Mouse (Mus musculus) cerebellum, postnatal 36 days (tissue): ENCODE measurements around the gene Asb15.

Experiments
- DNase-seq, 2 experiments: peaks; one replicate each; pipeline ENCODE4 v3.0.0; 2021 to 2022; ENCODE audit warnings: mixed read lengths in 2 of 2

Asb15 gene

DNA sequence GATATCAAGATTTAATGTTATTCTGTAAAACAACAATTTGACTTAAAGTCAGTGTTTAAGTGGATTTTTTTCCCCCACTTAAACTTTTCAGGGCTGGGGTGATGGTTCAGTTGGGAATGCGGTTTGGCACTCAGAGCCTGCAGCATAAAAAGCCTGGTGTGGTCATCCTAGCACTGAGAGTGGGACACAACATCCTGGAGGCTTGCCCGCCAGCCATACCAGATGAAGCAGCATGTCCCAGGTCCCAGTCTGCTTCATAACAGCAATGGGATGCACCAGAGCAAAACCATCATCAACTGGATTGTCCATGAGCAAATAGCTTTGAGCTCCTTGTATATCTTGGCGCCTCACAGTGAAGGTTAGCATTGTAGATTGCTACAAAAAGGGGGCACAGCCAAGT is 80.7 kb downstream of the Asb15 start:
- no peak for DNase-seq

DNA sequence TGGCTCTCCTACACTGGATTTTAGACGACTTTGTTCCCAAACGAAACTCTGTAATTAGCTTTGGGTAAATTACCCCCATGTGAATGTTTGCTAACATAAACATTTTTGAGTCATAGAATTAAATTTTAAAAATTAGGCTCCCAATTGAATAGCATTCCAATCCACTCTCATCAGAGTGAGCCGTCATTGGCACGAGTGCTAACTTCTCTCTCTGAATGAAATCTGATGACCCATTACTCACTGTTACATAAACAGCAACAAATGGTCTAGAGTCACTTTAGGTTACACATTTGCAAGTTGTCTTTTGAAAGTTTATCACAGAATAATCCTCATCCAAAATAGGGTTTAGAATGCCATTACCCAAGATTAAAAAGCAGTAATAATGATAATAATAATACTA is 81.6 kb downstream of the Asb15 start:
- no peak for DNase-seq

DNA sequence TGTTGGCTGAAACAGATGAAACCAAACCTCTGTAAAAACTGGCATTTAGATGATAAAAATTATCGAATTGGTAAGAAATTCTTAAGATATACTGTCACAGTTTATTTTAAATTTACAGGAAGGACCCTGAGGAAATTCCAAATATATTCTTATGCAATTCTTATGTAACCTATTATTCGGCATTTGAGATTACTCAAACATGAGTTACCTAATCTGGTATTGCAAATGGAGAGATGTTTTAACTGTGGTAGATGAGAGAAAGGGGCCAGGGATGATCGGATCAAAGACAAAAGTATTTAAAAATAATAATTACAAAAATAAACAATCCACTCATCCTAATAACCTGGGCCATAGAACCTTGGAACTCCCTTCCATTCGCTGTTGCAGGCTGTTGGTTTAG is 82.4 kb downstream of the Asb15 start:
- no peak for DNase-seq

DNA sequence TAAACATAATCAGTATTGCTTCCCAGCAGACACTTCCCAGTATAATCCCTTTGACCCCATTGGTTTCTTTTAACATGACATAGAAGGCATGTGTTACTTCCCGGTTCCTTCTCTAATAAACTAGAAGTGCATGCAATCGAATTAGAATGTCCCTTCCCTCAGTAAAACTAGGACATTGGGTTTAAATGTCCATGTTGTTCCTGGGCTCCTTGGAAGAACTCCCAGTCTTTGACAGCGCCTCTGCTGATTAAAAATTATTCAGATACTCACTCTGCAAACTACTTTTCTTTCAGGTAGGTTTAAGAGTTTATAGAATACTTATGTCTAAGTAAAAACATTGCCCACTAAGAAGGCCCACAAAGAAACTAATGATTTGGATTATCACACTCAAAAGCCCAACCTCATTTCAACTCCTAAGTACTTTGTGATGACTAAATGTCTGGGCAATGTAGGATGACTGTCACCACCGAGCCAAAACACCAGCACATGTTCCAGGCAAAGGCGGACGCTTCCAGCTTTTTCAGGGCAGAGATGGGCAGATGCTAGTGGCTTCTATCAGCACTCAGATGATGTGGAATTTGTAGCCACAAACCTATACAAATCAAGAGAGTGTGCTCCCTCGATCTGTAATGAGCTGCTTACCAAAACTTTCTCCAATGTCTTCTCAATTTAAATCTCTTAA is 84.3 kb downstream of the Asb15 start:
- no peak for DNase-seq

DNA sequence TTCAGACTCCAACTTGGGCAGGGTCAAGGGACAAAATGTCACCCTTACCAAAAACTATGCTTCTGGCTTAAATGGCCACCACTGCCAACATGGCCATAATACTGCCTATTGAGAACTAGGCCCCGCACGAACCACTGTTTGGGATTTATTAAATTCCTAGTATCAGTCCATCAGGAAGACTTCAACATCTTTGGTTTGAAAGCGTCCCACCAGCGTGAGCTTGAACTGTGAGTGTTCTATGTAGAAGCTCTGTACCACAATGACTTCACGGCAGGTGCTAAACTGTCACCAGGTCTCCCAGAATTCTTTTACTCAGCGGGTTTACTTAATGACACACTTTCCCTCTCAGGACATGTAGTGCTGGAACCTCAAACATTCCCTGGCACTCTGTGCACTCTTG is 85.4 kb downstream of the Asb15 start:
- DNase-seq, result no peak

DNA sequence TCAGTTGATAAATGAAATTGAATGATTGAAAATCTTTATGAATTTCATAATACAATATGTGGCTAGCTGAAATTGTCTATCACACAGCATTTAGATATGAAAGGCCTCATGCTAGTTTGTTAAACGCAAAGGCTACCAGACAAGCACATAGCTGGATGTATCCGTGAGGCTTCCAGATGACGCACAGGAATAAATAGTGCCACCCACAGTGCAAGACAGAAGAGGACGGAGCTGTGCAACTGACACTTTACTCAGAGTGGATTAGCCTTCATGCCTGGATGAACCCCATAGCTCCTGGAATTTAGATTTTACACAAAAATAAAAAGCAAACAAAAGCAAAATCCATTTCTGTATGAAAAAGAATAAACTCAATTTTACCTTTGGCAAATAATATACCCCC is 86.0 kb downstream of the Asb15 start:
- no peak for DNase-seq

DNA sequence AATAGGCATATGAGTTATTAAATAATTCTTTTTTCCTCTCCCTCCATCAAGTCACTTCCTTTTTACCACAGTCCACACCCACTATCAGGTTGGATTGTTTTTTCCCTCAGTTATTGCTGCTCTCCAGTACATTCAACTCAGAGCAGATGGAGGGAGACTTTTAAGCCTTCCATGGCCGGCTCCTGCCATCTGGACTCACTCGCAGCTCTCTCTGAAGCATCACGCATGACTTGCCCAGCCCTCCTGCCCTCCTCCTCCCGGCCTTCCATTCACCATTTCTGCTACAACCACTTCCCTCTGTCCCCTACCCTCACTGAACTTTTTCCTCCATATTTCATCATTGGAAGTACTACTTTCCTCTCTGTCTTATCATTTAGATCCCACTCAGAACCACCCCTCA is 88.8 kb downstream of the Asb15 start:
- DNase-seq, result peak; percentile 65 to 72

DNA sequence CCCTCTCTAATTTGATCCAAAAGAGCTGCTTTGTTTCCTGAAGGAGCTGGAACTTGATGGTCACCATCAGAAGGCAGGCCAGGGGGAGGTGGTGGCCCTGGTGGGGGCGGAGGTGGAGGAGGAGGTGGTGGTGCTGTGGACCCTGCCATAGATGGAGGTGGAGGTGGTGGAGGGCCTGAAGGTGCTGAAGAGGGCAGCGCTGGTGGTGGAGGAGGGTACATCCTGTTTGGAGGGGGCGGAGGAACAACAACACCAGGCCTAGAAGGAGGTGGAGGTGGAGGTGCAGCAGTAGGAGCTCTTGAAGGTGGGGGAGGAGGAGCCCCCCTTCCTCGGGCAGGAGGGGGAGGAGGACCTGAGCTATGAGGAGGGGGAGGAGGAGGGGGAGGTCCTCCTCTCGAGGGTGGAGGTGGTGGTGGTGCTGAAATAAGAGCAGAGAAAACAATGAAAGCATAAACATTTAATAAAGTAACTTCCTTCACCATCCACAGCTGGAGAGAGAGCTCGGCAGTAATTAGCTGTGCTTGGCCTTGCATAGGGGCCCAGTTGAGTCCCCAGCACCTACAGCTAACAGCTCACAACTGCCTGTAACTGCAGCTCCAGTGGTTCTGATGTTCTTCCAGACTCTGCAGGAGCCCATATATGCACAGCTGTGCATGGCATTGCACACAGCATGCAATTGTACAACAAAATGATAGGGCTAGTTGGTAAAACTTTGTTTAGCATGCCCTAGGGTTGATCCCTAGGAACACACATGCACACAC is 91.5 kb downstream of the Asb15 start:
- DNase-seq, result no peak

DNA sequence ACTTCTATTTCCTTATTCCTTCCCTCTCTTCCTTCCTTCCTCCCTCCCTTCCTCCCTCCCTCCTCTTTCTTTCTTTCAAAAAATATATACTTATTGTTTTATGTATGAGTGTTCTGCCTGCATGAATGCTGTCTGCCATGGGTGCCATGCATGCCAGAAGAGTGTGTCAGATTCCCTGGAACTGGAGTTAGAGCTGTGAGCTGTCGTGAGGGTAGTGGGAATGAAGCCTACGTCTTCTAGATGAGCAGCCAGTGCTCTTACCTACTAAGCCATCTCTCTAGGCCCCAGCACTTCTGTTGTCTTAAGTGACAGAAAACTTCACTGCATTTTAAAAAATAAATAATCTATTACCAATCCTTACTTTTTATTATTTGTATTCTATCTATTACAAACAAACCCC is 93.0 kb downstream of the Asb15 start:
- no peak for DNase-seq

DNA sequence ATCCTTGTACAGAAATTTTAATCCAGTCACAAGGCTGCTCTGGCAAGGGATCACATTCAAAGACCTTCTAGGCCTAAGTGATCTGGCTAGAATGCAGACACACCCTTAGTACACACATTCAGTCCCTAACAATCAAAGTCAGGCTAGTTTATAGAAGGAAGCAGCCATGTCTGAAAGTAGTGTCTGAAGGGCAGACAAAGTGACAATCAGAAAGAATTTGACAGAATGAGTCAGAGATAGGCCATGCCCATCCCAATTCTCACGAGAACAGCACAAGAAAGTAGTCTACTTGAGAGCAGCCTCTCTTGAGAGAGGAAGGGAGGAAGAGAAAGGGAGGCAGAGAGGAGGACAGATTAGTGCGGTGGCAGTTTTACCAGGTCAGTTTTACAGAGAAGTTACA is 94.2 kb downstream of the Asb15 start:
- no peak for DNase-seq
